Mouse (Mus musculus): Measurements from ENCODE around the gene Sirt3. TPM values are rescaled to one million over a fixed set of nuclear protein-coding genes. Genes with fewer than 3 reads are reported as not detected.

Gene Sirt3
- 26.8 and 28.4 TPM in 2 replicates for polyA plus RNA-seq (2016; fragmentation: Nextera tagmentation; extraction: Ambion mirVana)

GRCm38 (mm10) chr7:140881696-140882468, at the start of gene Sirt3, which contains the start of gene Psmd13:
TSS of gene Sirt3 (minus strand) at chr7:140882309.
TSS of gene Psmd13 (plus strand) at chr7:140881968.
- peak within 1 kb of the TSS; percentile 88 for H3K27ac ChIP-seq
- under 1% methylated on average over 59 of the region's 59 CpGs for WGBS
- peaks cover 20% of the 10 kb centered on the region for H3K4me1 ChIP-seq
- H3K27me3 ChIP-seq (ENCODE audit: poor library complexity, severe bottlenecking) = no peaks in the 10 kb centered on the region
- H3K9me3 ChIP-seq = no peaks in the 10 kb centered on the region
- peak within 1 kb of the TSS; percentile 98 for H3K4me3 ChIP-seq
- peak; percentile 91 for DNase-seq (ENCODE audit: extremely low spot score, low spot score)
- H3K36me3 ChIP-seq (replicated peaks) = peaks cover 43% of the 10 kb centered on the region

- WGBS = 84% methylated on average over 6 of the region's 6 CpGs
- no peak overlapping the region for H3K27ac ChIP-seq
- H3K4me3 ChIP-seq = no peak overlapping the region
- H3K36me3 ChIP-seq (replicated peaks) = no peaks in the 10 kb centered on the region
- H3K9me3 ChIP-seq = no peaks in the 10 kb centered on the region
- no peak for DNase-seq (ENCODE audit: extremely low spot score, low spot score)
- peaks cover 44% of the 10 kb centered on the region for H3K27me3 ChIP-seq (ENCODE audit: poor library complexity, severe bottlenecking)
- H3K4me1 ChIP-seq = peaks cover 14% of the 10 kb centered on the region
Measured at GRCm38 (mm10) chr7:140927181-140927580, 45.1 kb upstream of the Sirt3 start.

- Histone ChIP-seq H3K27ac (no peak overlapping the region), H3K36me3 (replicated peaks) (no peaks in the 10 kb centered on the region), H3K9me3 (no peaks in the 10 kb centered on the region), H3K4me1 (peaks cover 21% of the 10 kb centered on the region), H3K27me3 (ENCODE audit: poor library complexity, severe bottlenecking) (peaks cover 82% of the 10 kb centered on the region), H3K4me3 (peak overlapping the region; percentile 58)
- 19% methylated on average over 30 of the region's 30 CpGs for WGBS
- DNase-seq (ENCODE audit: extremely low spot score, low spot score) = no peak
Measured at GRCm38 (mm10) chr7:140923070-140923775, 41.1 kb upstream of the Sirt3 start.

GRCm38 (mm10) chr7:140922398-140923069, 40.4 kb upstream of the Sirt3 start:
- Histone ChIP-seq H3K36me3 (replicated peaks) (no peaks in the 10 kb centered on the region), H3K4me3 (peak overlapping the region; percentile 58), H3K4me1 (peaks cover 21% of the 10 kb centered on the region), H3K27me3 (ENCODE audit: poor library complexity, severe bottlenecking) (peaks cover 89% of the 10 kb centered on the region), H3K9me3 (no peaks in the 10 kb centered on the region), H3K27ac (0 out of 2 replicates have a peak overlapping the region, but pooled peaks have one; percentile 16)
- WGBS = under 1% methylated on average over 49 of the region's 49 CpGs
- peak; percentile 52 for DNase-seq (ENCODE audit: extremely low spot score, low spot score)

- Histone ChIP-seq H3K4me1 (peaks cover 21% of the 10 kb centered on the region), H3K27me3 (ENCODE audit: poor library complexity, severe bottlenecking) (peaks cover 93% of the 10 kb centered on the region), H3K27ac (no peak overlapping the region), H3K9me3 (no peaks in the 10 kb centered on the region), H3K4me3 (no peak overlapping the region), H3K36me3 (replicated peaks) (no peaks in the 10 kb centered on the region)
- 28% methylated on average over 22 of the region's 22 CpGs for WGBS
- no peak for DNase-seq (ENCODE audit: extremely low spot score, low spot score)
Measured at GRCm38 (mm10) chr7:140921225-140921975, 39.3 kb upstream of the Sirt3 start.

- Histone ChIP-seq H3K27ac (no peak within 1 kb of the TSS), H3K4me1 (peaks cover 21% of the 10 kb centered on the region), H3K36me3 (replicated peaks) (no peaks in the 10 kb centered on the region), H3K27me3 (ENCODE audit: poor library complexity, severe bottlenecking) (peaks cover 90% of the 10 kb centered on the region), H3K4me3 (no peak within 1 kb of the TSS), H3K9me3 (no peaks in the 10 kb centered on the region)
- 74% methylated on average over 8 of the region's 8 CpGs for WGBS
- no peak for DNase-seq (ENCODE audit: extremely low spot score, low spot score)
Measured at GRCm38 (mm10) chr7:140920418-140921029, 38.4 kb upstream of the Sirt3 start, which contains the start of gene Nlrp6. TSS of gene Nlrp6 (plus strand) at chr7:140920902.

GRCm38 (mm10) chr7:140919911-140920310, 37.8 kb upstream of the Sirt3 start:
- Histone ChIP-seq H3K36me3 (replicated peaks) (no peaks in the 10 kb centered on the region), H3K9me3 (no peaks in the 10 kb centered on the region), H3K27me3 (ENCODE audit: poor library complexity, severe bottlenecking) (peaks cover 84% of the 10 kb centered on the region), H3K27ac (no peak overlapping the region), H3K4me1 (peaks cover 21% of the 10 kb centered on the region), H3K4me3 (no peak overlapping the region)
- WGBS = 86% methylated on average over 4 of the region's 4 CpGs
- DNase-seq (ENCODE audit: extremely low spot score, low spot score) = no peak

- WGBS = 87% methylated on average over 8 of the region's 8 CpGs
- Histone ChIP-seq H3K4me3 (no peak overlapping the region), H3K4me1 (peaks cover under 1% of the 10 kb centered on the region), H3K27me3 (ENCODE audit: poor library complexity, severe bottlenecking) (peaks cover 39% of the 10 kb centered on the region), H3K36me3 (replicated peaks) (no peaks in the 10 kb centered on the region), H3K9me3 (no peaks in the 10 kb centered on the region), H3K27ac (no peak overlapping the region)
- DNase-seq (ENCODE audit: extremely low spot score, low spot score) = no peak
Measured at GRCm38 (mm10) chr7:140914031-140914690, 32.1 kb upstream of the Sirt3 start.

GRCm38 (mm10) chr7:140912846-140913482, 30.9 kb upstream of the Sirt3 start:
- Histone ChIP-seq H3K27ac (no peak overlapping the region), H3K36me3 (replicated peaks) (no peaks in the 10 kb centered on the region), H3K9me3 (no peaks in the 10 kb centered on the region), H3K27me3 (ENCODE audit: poor library complexity, severe bottlenecking) (peaks cover 28% of the 10 kb centered on the region), H3K4me3 (no peak overlapping the region), H3K4me1 (peaks cover 7% of the 10 kb centered on the region)
- 85% methylated on average over 5 of the region's 5 CpGs for WGBS
- no peak for DNase-seq (ENCODE audit: extremely low spot score, low spot score)

- WGBS = 69% methylated on average over 3 of the region's 3 CpGs
- H3K9me3 ChIP-seq = no peaks in the 10 kb centered on the region
- peaks cover 7% of the 10 kb centered on the region for H3K4me1 ChIP-seq
- no peaks in the 10 kb centered on the region for H3K36me3 ChIP-seq (replicated peaks)
- peaks cover 22% of the 10 kb centered on the region; the same call in 1 of the 2 replicates for H3K27me3 ChIP-seq (ENCODE audit: poor library complexity, severe bottlenecking)
- no peak for DNase-seq (ENCODE audit: extremely low spot score, low spot score)
- no peak overlapping the region for H3K27ac ChIP-seq
- H3K4me3 ChIP-seq = no peak overlapping the region
Measured at GRCm38 (mm10) chr7:140912293-140912692, 30.2 kb upstream of the Sirt3 start.

GRCm38 (mm10) chr7:140908634-140909107, 26.6 kb upstream of the Sirt3 start:
- 2% methylated on average over 19 of the region's 19 CpGs for WGBS
- peaks cover 12% of the 10 kb centered on the region; the same call in 1 of the 2 replicates for H3K27me3 ChIP-seq (ENCODE audit: poor library complexity, severe bottlenecking)
- peaks cover 7% of the 10 kb centered on the region for H3K4me1 ChIP-seq
- peak overlapping the region; percentile 46 for H3K4me3 ChIP-seq
- H3K9me3 ChIP-seq = no peaks in the 10 kb centered on the region
- no peaks in the 10 kb centered on the region for H3K36me3 ChIP-seq (replicated peaks)
- H3K27ac ChIP-seq = no peak overlapping the region; the same call in 1 of the 2 replicates
- DNase-seq (ENCODE audit: extremely low spot score, low spot score) = peak; percentile 85
